Mouse (Mus musculus): Measurements from ENCODE around the gene Tmem11.

The Tmem11 gene

DNA sequence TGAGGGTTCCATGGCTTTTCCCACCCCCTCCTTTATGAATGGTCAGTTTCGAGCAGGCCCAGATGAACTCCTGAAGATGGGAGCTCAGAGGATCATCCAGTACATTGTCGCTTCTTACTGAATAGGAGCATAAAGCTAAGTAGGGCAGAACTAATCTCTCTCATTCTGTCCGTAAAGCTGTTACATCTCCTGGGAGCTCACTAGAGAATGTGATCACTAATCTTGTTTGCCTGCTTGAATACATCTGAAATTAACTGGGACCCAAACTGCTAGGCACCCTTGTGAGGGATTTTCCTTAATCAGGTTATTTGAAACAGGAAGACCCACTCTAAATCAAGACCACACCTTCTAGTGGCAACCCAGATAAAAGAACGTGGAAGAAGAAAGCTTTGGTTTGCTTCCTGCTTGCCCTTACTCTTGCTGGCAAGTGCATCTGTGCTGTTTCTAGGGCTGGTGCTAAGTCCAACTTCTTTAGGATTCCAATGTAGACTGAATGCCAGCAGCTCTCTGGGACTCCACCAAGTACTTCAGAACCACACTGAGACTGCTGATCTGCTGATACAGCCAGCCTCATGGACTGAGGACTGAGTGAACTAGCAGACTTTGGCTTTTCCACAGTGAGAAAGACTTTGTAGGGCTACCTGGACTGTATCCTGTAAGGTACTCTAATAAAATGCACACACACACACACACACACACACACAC is 51.7 kb downstream of the Tmem11 start:
- DNase-seq (ENCODE audit: low read depth, low spot score) = peak; percentile 25

DNA sequence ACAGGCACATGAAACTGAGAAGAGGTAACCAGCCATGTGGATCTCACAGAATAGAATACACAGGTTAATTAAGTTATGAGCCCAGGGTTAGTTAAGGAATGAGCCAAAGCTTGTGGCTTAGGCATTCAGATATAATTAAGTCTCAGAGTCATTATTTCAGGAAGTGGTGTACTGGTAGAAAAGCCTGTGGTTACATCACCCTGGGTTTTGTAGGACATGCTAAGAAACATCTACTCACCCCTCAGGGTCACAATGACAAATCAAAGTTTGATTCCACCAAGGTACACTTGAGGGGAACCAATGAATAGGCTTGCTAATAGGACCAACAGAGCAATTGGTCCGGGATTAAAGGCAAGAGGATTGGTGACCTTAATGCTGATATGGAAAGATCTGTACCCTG is 52.4 kb downstream of the Tmem11 start:
- peak; percentile 4 for DNase-seq (ENCODE audit: low read depth, low spot score)

DNA sequence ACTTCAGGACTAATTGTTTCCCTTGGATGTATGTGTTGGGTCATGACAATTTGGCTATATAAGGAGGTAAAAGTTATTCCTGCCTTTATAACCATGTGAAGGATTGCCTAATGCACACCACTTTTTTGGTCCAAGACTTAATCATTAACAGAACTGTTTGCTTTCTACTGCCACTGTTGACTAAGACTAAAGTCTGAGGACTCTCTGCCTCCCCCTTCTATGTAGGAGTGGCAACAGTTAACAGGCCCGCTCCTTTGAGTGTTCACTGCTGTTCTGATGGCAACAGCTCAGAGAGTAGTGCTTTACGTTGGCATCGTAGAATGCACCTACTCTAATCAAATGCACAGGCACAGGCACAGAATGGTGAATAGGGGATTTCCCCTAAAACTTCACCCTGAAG is 53.9 kb downstream of the Tmem11 start:
- DNase-seq (ENCODE audit: low read depth, low spot score) = no peak

DNA sequence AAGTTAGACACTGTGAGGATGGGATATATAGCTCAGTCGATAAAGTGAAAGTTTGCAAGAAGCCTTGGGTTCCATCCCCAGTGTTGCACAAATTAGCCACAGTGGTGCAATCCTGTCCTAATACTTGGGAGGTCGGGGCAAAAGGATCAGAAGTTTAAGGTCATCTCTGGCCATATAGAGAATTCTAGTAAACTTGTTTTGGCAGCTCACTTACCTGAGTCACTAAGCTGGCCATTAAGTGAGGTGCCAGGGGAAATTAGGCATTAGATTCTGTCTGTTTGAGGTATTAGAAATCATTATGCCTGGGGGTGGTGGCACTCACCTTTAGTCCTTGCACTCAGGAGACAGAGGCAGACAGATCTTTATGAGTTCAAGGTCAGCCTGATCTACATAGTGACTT is 55.3 kb downstream of the Tmem11 start:
- no peak for DNase-seq (ENCODE audit: low read depth, low spot score)

DNA sequence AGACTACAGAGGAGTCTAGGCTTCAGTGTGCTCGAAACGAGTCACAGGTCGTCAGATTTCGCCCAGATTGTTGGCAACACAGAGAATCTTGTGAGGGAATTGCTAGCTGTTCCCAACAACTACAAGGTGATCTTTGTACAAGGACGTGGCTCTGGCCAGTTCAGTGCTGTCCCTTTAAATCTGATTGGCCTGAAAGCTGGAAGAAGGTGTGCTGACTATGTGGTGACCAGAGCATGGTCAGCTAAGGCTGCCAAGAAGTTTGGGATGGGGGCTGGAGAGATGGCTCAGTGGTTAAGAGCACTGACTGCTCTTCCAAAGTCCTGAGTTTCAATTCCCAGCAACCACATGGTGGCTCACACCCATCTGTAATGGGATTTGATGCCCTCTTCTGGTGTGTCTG is 62.7 kb downstream of the Tmem11 start:
- no peak for DNase-seq (ENCODE audit: low read depth, low spot score)

Measured in retina, postnatal 7 days (tissue).